Comparison of ENCODE assay signal across 7 mouse cellular contexts in the genomic region with DNA sequence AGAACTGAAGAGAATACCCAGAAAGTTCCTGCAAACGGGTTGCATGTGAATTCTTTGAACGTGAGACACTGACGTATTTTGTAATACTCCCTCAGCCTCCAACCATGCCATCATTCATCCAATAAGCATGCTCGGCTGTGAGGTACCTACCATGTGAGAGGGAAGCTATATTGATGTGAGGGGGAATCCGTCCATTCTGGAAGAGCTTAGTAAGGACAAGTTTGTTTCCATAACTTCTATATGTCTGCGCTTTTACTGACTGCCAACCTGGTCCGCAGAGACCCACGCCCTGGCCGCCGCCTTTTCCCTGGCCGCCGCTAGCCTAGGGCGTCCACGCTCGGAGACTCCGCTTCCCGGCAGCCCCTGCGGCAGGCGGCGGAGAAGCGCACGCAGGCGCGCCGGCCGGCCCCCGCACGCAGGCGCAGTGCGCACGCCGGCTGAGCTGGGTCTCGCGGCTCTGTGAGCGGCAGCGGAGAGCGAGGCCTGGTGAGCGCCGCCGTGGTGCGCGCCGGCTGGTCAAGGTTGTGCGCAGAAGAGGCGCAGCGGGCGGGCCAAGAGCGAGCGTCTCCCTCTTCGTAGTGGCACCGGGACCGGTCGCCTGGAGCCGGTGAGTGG. TPM values are rescaled to one million over a fixed set of nuclear protein-coding genes. Genes with fewer than 3 reads are reported as not detected.
DNase-seq lines count a peak whose midpoint lies in the region; ATAC-seq lines count a peak whose summit lies in the region.

No protein-coding gene starts in this region.

- peak overlapping the region; percentile 99 for H3K27ac ChIP-seq in intestine, embryonic 15.5 days
- peak overlapping the region; percentile 98 for H3K27ac ChIP-seq in midbrain, embryonic 10.5 days (replicated peaks)

- WGBS in intestine, embryonic 15.5 days = under 1% methylated on average over 54 of the region's 54 CpGs
- under 1% methylated on average over 54 of the region's 54 CpGs for WGBS in midbrain, embryonic 10.5 days

- no peaks in the 10 kb centered on the region for H3K36me3 ChIP-seq in intestine, embryonic 15.5 days
- H3K36me3 ChIP-seq in midbrain, embryonic 10.5 days = no peaks in the 10 kb centered on the region

- peak; percentile 93 for DNase-seq in adrenal gland, adult 18-20 months (ENCODE audit: low spot score in 2 of 2)
- peak; percentile 96 for DNase-seq in embryo, embryonic 11 days
- peak; percentile 82 to 85 for DNase-seq in gastrocnemius, postnatal 36 days
- peak; percentile 94 to 95 for DNase-seq in left cerebral cortex, postnatal 25 days (ENCODE audit: low spot score in 2 of 2)
- DNase-seq in midbrain, embryonic 10.5 days (ENCODE audit: low spot score) = peak; percentile 91
- DNase-seq in right cerebral cortex, postnatal 4 days = peak; percentile 86

- peak overlapping the region; percentile 91 for H3K9ac ChIP-seq in intestine, embryonic 15.5 days

- H3K27me3 ChIP-seq in intestine, embryonic 15.5 days (replicated peaks) = no peaks in the 10 kb centered on the region
- H3K27me3 ChIP-seq in midbrain, embryonic 10.5 days (ENCODE audit: low read depth, poor library complexity, severe bottlenecking) = no peaks in the 10 kb centered on the region

- H3K4me2 ChIP-seq in intestine, embryonic 15.5 days (replicated peaks) = peak overlapping the region; percentile 49

- H3K4me1 ChIP-seq in intestine, embryonic 15.5 days (replicated peaks) = peaks cover 5% of the 10 kb centered on the region; the same call in 1 of the 2 replicates
- peaks cover 16% of the 10 kb centered on the region for H3K4me1 ChIP-seq in midbrain, embryonic 10.5 days

- intact Hi-C loops in gastrocnemius, postnatal 36 days (cut with DNase I) = loop anchor here (5.0 kb wide), 1 partner anchor 111 kb away; a partner anchor contains a TSS
- intact Hi-C loops in left cerebral cortex, postnatal 25 days (cut with DNase I) = loop anchor here (2.0 kb wide), 2 partner anchors 58 to 88 kb away; a partner anchor contains a TSS

- no peaks in the 10 kb centered on the region for H3K9me3 ChIP-seq in intestine, embryonic 15.5 days
- peaks cover 3% of the 10 kb centered on the region for H3K9me3 ChIP-seq in midbrain, embryonic 10.5 days (replicated peaks)

- H3K4me3 ChIP-seq in intestine, embryonic 15.5 days (replicated peaks) = peak overlapping the region; percentile 88
- peak overlapping the region; percentile 93 for H3K4me3 ChIP-seq in midbrain, embryonic 10.5 days

- peak; percentile 95 for ATAC-seq in intestine, embryonic 15.5 days

RNA-seq across cellular contexts. Expression of a gene that starts 4.5 kb away (rescaled TPM):
- total RNA-seq in adrenal gland, adult 18-20 months (2021) = 100 to 1,000 TPM in 1 of 2 experiments, 10 to 100 TPM in 1; 77.6 to 101 TPM
- total RNA-seq in gastrocnemius, postnatal 36 days (2021) = 100 to 1,000 TPM; 156 to 177 TPM
- polyA plus RNA-seq in intestine, embryonic 15.5 days (2015; fragmentation: Nextera tagmentation; extraction: Ambion mirVana) = 34.9 and 40.2 TPM in 2 replicates
- total RNA-seq in left cerebral cortex, postnatal 25 days (2021) = 100 to 1,000 TPM; 126 to 145 TPM
- polyA plus RNA-seq in midbrain, embryonic 10.5 days (2016; fragmentation: Nextera tagmentation; extraction: Ambion mirVana) = 76.4 and 77.0 TPM in 2 replicates

RNA-seq across cellular contexts. Expression of a gene that starts 44.1 kb away (rescaled TPM):
- 1 to 10 TPM; 6.8 to 9.8 TPM for total RNA-seq in adrenal gland, adult 18-20 months (2021)
- 1 to 10 TPM; 3.6 to 4.6 TPM for total RNA-seq in gastrocnemius, postnatal 36 days (2021)
- polyA plus RNA-seq in intestine, embryonic 15.5 days (2015; fragmentation: Nextera tagmentation; extraction: Ambion mirVana) = 8.6 TPM in 2 replicates
- 1 to 10 TPM; 2.9 to 3.5 TPM for total RNA-seq in left cerebral cortex, postnatal 25 days (2021)
- 2.8 and 2.9 TPM in 2 replicates for polyA plus RNA-seq in midbrain, embryonic 10.5 days (2016; fragmentation: Nextera tagmentation; extraction: Ambion mirVana)

RNA-seq across cellular contexts. Expression of a gene that starts 44.7 kb away (rescaled TPM):
- total RNA-seq in adrenal gland, adult 18-20 months (2021) = 10 to 100 TPM; 11.8 to 13.9 TPM
- total RNA-seq in gastrocnemius, postnatal 36 days (2021) = 1 to 10 TPM; 4.3 to 4.7 TPM
- 12.0 and 14.0 TPM in 2 replicates for polyA plus RNA-seq in intestine, embryonic 15.5 days (2015; fragmentation: Nextera tagmentation; extraction: Ambion mirVana)
- 1 to 10 TPM; 2.6 TPM for total RNA-seq in left cerebral cortex, postnatal 25 days (2021)
- polyA plus RNA-seq in midbrain, embryonic 10.5 days (2016; fragmentation: Nextera tagmentation; extraction: Ambion mirVana) = 2.1 and 2.3 TPM in 2 replicates

RNA-seq across cellular contexts. Expression of a gene that starts 58.0 kb away (rescaled TPM):
- total RNA-seq in adrenal gland, adult 18-20 months (2021) = 1 to 10 TPM; 2.8 to 3.9 TPM
- 1 to 10 TPM; 1.2 to 1.8 TPM for total RNA-seq in gastrocnemius, postnatal 36 days (2021)
- polyA plus RNA-seq in intestine, embryonic 15.5 days (2015; fragmentation: Nextera tagmentation; extraction: Ambion mirVana) = 7.0 and 7.8 TPM in 2 replicates
- total RNA-seq in left cerebral cortex, postnatal 25 days (2021) = 1 to 10 TPM; 4.2 to 4.8 TPM
- 8.8 and 10.6 TPM in 2 replicates for polyA plus RNA-seq in midbrain, embryonic 10.5 days (2016; fragmentation: Nextera tagmentation; extraction: Ambion mirVana)

Comparison
In these comparisons a context has a peak if more than half of its experiments do, and no peak if none do; other contexts are left out.
1. Peak in every context shown above with its lines: DNase-seq, ATAC-seq, H3K4me3 ChIP-seq and H3K27ac ChIP-seq.